Mouse (Mus musculus) spleen, adult 18-20 months (tissue): ENCODE measurements at regions not wholly inside any gene's neighbourhood (a gene's known extent, or its start where the extent isn't known, plus 50 kb on each side); places are given as distances from the start of the nearest gene placed in this dataset.

Source experiments
- DNase-seq, 2 experiments: peaks; one replicate each; pipeline ENCODE4 v3.0.0; 2022; ENCODE audit warnings: mixed read lengths in 2 of 2

DNA sequence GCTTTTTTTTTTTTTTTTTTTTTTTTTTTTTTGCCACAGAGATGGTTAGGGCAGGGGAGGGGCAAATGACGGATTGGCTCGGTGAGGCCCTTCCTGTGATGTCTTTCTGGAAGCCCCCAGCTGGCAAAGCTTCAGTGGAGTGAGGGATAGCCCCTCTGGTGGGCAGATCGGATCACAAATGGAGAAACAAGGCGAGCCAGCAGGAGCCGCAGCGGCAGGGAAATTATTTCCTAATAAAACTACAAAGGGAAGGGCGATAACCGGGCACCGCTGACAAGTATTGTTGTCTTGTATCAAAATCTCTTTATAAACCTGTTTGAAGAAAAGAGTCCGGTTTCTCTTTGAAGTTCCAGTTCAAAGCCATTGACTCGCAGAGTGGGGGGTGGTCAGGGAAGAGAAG is 424.5 kb downstream of the Cd83 start:
- no peak for DNase-seq

DNA sequence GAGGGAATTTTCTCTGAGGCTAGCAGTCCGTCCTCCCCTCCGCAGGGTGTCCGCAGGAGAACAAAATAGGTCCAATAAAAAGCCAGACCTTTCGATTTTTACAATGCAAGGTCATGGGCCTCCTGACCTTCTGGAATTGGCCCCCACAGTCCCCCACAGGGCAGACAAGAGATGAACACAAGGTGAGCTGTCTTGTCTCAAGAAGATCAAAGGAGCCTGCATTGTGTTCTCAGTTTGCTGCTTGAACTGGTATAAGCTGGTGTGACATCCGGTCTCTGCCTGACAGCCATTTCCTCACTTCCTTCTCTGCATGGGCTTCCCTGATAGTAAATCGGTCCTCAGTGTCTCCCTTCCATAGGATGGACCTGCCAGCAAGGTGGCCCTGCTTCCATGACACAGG is 425.5 kb downstream of the Cd83 start:
- DNase-seq, result no peak

DNA sequence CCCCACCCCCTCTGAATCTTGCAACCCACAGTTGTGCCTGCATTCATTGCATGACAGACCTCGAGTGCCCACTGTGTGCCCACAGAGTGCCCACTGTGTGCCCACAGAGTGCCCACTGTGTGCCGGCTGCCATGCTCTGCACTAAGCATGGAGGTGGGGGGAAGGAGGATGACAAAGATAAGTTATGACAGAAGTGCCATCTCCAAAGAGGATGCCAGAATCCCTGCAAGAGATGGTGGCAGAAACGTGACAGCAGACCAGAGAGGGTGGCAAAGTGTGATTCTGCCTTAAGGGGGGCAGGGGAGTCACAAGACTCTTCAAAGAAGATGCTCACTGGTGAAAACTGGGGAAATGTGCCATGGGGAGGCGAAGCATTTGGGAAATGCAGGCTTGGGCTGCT is 427.8 kb downstream of the Cd83 start:
- DNase-seq, result no peak

DNA sequence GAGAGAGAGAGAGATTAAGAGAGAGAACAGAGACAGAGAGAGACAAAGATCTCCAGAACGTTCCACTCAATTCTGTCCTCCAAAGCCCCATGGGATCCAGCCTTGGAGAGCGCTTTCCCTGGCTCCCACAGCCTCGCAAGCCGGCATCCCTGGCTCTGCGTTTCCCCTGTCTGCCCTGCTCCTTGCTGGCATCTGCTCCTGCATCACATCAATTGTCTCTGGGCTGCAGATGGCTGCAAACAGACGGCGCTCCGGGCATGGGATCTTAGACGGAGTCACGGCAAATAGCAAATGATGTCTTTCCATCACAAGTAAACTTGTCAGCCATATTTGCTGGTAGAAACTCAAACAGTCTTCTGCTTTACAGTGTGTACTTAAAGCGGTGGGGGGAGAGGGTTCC is 428.4 kb downstream of the Cd83 start:
- no peak for DNase-seq

DNA sequence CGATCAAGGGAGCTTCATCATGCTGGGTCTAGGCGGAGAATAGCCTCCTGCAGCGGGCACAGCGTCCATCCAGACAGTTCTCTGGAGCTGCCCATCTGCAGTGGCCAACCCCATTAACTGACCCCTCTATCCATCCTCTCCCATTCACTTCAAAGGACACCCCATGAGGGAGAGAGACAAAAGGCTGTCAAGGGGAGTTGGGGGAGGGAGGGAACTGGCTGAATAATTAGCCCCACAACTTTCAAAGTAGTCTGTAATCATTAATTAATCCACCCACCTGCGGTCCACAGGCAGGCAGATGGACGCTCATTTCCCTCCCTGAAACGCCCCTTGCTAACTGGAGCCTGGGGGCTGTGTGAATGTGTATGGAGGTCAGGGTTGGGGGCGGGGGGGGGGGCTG is 433.7 kb downstream of the Cd83 start:
- DNase-seq, result no peak

DNA sequence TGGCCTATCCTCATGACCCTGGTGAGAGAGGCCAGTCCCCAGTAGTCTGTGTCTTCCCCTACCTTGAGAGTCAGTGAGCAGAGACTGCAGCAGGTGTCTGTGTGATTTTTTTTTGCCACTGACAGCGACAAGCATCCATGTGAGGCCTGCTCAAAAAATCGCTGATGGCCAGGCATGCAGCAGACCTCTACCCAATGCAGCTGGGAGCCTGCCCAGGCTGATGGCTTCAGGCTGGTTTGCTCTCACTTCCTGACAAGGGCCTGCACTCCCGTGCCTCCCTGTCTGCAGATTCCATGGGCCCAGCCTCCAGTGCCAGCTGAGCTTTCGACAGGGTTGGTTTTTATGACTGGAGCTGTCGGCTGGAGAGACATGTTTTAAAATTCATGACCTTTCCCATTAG is 437.1 kb downstream of the Cd83 start:
- DNase-seq, result no peak

DNA sequence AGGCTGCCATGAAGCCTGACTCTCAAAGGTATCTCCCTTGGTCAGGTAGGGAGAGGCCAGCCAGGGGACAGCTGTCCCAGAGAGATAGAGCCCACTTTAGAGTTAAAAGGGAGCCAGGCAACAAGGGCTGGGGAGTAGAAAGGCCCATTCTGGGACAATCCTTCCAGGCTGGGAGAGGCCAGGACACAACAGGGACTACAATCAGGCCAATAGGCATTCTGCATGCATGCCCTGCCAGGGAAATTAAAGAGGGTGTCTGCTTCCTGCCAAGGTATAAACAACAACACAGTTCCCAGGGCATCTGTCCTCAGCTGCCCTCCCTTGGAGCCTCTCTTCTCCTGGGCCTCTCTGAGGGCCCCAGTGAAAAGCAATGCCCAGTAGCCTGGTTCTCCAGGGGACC is 437.8 kb downstream of the Cd83 start:
- no peak for DNase-seq

DNA sequence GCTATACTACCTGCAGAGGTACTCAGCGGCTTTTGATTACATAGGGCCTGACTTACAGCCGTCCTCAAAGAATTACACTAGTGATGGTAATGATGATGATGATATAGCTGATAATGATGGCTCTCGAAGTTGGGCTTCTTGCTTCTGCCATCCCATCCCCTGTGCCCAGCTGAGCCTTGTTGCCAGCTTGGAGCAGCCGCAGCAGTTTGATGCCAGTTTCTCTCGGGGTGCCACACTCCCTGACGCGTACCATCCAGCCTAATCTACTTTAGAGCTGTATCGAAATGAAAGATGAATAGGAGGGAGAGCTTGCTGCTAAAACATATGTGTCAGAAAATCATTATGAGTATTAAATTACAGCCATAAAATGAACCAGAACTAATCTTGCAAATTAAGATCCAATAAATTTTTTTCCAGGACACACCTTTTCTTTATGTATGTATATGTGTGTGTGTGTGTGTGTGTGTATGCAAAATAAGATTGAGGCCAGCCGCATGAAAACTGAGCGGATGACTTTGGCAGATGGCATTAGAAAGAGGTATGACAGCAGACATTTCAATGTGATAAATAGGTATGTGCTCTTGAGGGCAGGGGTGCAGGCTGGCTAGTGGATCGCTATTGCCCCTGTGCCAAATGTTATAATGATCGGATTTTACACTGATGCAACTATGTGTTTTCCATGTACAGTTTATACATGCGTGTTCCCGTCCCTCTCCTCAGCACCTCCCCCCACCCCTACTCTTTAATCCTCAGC is 443.3 kb downstream of the Cd83 start:
- DNase-seq, result no peak

DNA sequence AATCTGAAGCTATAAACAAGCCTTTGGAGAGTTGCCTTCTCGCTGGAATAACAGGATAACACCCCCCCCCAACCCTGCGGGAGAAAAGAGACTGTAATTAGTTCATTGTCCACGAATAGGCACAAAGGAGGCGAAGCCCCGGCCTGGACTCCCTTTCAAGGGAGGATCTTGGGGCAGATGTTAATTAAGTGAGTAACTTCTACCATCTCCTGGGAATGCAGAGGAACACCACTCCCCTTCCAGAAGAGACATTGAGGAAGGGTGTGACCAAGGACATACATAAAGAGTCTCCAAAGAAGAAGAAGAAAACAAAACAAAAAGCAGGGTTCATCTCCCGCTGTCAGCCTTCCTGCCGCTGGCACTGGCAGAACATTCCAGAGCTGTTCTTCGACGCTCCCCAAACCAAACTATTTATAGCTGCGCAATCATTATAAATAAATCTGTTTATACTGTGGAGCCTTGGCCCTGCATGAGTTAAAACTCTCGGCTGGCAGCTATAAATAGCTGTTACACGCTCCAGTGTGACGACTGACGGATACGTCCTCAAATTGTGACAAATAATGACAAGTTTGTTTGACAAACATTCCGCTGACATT is 444.1 kb downstream of the Cd83 start:
- DNase-seq, result no peak

DNA sequence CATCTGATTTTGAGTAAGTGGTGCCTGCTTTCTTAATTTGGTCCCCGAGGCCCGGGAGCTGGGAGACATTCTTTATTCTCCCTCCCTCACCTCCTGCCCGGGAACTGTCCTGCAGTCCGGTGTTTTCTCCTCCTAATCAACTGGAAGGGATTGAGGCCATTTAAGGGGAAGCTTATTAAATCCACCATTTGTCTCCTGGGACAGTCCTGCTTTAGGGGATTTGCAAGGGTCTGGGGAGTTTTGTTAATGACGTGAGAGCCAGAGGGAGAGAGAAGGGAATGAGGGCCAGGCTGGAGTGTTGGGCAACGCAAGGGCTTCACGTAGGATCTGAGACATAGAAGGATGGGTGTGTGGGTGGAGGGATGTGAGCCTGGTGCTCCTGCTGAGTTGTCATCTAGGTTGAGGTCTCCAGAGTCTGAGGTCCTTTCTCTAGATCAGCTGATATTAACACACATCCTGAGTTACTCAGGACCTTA is 444.6 kb downstream of the Cd83 start:
- no peak for DNase-seq

DNA sequence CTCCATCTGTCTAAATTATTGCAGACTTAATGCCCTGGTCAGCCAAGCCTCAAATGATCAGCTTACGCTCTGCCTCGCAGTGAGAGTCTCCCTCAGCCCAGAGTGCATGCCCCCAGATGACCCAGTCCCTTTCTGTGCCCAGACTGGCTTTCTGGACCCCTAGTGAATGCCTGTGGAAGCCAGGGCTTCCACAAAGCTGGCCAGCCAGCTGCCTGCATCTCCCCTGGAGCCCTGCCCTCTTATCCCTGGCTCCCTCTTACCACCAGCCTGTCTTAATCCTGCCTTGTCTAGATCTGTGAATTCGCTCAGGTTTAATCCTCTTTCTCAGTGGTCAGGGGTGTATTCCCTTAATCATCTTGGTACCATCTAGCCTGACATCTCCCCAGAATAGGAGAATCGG is 446.8 kb downstream of the Cd83 start:
- no peak for DNase-seq

DNA sequence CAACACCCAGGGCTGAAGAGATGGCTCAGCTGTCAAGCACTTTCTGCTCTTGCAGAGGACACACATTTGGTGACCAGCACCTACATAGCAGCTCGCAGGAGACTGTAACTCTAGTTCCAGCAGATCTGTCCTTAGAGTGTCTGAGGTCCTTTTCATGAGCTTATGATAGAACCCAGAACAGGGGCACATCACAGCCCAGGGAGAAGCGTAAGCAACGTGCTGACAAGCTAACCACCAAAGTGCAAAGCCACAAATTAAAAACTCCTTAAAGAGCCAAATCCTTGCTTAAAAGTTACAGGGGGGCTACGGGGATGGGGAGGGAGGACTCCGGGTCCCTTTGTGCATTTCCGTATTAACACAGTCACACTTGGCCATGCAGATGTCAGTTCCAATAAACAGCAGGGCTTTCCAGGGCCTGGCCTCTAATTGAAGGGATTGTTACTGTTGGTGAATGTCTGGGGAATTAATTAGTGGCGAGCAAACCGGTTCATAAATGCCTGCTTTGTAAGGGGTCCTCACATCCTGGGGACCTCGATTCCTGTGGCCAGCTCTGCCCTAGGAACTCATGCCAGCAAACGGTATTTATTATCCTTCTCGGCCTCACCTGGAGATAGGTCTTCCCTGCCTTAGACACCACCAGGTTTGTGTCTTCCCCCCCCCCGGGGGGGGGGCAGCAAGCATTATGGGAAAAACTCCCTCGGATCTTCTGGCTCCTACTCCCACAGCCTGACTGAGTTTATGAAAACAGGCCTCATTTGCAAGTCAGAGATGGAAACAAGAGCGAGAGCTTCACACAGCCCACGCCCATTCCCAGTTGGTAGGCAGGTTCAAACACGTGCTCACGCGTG is 447.5 kb downstream of the Cd83 start:
- DNase-seq, result no peak

DNA sequence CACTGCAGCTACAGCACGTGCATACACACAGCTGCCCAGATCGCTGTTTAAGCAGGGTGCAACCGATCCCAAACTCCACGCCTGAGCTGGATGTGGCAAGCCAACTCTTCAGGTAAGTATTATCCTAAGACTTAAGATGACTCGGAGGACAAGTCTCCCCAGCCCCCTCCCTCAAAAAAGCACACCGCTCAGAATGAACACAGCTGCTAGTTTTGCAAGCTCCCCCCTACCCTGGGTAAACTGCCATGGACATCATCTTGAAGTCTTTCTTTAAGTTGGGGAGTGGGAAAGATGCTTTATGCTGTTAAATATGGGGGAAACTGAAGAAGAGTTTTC is 448.1 kb downstream of the Cd83 start:
- DNase-seq, result no peak

DNA sequence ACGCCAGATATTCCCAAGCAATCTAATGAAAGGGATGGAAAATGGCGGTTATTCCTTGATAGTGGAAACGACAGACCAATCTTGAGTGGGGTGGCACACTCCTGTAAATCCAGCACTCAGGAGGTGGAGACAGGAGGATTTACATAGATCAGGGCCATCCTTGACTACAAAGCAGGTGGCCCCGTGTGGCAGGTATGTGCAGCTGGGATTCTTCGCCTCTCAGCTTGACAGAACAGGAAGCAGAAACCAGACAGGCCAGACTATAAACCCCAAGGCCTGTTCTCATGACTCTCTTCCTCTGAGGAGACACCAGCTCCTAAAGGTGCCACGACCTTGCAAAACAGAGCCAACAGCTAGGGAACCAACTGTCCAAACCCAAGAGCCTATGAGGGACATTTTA is 449.7 kb downstream of the Cd83 start:
- no peak for DNase-seq

DNA sequence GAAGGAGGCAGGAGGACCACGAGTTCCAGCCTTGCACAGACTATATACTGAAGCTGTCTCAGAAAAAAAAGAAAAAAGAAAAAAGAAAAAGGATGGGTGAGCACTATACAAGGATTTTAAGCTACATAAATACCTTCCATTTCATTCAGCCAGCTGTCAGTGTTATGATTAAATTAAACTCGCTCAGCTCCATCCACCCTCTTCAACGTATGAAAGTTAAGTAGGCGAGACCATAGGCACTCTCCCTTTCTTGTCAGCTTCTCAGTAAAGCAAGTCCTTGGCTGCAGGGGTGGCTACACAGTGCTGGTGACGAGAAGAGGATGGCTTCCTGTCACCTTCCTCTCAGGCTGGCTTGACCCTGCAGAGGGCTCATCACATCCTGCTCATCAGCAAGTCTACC is 450.7 kb downstream of the Cd83 start:
- DNase-seq, result no peak

DNA sequence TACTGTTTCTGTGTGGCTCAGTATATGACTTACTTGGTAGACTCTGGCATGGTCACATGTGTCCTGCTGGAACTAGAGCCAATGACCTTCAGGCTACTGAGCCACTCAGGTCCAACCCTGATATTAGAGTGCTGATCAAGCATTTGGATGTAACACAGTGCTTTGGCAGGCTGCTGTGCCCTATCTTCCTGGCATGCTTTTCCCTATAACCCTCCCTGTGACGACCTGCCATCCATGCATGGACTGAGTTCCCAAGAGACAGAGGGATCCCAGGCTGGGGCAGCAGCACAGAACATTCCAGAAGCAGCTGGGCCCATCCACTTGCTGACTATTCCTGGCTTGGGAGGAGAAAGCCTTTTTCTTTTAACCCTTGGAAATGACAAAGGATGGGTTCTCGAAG is 451.4 kb downstream of the Cd83 start:
- DNase-seq, result no peak

DNA sequence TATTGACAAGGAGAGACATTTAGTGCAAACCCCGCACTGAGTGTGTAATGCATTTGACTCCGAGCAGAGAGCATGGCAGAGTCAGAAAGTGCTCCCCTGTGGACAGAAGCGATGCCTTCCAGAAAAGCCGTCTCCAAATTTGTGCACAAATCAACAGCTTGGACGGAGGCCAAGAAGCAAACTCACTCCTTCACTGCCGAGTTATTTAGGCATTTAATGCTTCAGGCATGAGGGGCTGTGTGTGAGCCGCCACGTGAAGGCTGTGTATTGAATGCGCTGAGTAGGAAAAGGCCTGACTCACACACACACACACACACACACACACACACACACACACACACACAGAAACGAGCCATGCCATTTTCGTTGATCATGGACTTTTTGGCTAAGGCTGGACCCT is 453.7 kb downstream of the Cd83 start:
- DNase-seq, result no peak

DNA sequence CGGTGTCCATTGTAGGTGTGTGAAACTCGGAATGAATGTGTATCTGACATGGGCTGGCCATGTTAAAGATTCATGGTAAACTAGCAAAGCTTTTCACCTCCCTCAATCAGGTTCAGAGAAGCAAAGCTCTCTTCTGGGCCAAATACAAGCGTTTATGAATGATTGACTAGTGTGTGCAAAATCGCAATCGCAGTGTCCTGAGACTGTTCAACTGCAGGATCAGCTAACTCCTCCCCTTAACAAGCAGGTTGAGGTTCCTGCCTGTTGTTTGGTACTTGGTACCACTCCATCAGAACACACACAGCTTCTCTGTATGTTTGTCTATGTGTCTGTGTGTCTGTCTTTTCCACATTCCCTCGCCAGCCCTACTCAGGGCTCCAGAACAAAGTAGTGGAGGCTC is 458.6 kb downstream of the Cd83 start:
- DNase-seq, result no peak

DNA sequence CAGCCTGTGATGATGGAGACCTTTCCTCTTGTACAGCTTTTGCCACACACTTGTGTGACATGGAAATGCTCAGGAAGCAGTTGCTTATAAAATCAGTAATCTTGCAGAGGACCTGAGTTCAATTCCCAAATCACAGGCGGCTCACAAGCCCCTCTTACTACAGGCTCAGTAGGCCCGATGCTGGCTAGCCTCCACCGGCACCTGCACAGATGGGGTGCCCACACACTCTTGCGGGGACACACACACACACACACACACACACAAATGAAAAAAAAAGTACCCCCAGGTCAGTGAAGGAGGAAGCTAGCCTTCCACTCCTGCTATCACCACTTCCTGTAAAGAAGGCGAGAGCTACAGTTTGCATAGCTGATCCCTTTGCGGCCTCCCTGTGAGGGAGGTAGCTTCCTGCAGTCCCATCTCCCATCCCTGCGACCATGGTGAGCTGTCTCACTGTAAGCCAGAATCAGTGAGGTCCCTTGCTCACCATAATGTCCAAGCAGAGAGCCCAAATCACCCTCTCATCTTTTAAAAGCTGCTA is 462.2 kb downstream of the Cd83 start:
- DNase-seq, result peak; percentile 9 to 10

DNA sequence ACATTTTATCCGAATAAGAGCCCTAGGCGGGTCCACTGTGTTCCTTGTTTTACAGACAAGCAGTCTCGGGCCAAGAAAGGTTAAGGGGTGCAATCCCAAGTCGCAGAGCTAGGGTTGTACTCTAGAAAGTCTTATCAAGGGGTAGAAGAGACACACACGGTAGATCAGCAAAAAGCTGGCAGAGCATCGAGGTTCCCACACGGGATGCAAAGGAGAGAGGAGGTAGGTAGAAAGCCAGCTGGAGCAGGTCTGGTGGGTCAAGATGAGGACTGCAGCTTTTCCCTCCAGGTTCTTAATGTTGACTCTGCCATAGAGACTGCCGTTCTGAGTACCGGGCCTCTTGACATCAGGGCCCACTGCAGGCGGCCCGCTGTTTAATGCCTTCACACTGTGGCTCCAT is 463.3 kb downstream of the Cd83 start:
- no peak for DNase-seq

DNA sequence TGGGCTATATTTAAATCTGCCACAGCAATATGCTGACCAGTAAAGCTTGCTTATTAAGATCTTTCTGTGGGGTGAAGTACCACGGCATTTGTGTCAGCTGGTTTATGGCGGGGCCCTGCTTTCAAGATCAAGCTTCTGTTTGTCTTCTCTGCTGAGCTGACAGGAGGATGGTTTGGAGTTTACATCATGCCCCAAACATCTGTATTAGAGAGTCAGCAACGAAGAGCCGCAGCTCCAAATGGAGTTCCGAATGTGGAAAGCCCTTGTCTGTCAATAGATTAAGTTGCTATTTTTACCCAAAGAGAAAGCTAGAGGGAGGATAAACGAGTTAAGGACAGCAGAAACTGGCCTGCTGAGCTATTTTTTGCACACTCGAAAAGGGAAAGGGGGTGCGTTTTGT is 463.8 kb downstream of the Cd83 start:
- no peak for DNase-seq

DNA sequence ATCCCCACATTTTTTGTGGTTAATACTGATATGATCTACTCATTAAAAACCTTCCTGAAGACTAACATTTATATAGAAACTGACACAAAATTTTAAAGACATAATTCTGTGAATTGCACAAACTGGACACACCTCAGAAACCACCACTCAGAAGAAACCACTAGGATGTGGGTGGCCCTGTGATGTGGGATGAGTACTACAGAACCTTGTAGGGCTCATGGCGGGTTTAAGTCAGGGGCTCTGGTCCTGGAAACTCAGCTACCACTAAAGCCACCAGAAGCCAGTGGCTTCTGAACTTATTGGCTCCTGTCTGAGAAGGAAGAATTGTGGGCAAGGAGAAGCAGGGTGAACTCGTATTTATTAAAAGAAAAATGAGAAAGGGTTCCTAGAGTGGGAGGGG is 464.5 kb downstream of the Cd83 start:
- no peak for DNase-seq

DNA sequence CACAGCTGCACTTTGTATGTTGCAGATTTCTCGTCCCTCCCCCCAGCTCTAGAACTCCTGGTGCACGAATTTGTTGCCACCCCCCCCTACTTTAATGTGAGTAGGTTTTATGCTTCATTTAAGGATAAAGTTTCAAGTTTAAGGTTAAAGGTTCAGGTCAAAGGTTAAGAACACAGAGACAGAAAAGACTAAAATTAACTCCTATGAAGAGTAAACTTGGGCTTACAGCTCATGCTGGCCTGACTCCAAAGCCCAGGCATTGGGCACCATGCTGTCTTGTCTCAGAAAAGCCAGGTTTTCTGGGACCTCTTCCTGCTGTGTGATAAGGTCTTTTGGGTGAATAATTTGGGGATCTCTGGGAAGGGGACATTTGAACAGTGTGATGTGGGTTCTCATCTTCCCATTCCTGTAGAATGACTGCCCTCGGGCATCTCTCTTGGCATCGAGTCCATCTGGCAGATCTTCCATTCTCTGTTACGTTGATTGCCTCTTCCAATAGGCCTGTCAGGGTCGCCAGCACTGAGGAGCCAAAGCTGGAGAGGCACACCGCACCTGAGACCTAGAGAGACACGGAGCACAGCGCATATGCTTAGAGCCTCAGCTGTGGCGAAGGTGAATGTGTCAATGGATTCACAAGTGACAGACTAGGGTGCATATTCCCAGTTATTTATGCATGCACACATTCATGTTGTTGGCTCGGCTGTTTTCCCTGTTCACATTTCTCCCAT is 466.1 kb downstream of the Cd83 start:
- no peak for DNase-seq
